In genomic region chr2:91467613-91468012, GRCm38 (mm10) we compare ENCODE assay signal across 11 mouse cellular contexts. TPM values are rescaled to one million over a fixed set of nuclear protein-coding genes. Genes with fewer than 3 reads are reported as not detected.
DNase-seq lines count a peak whose midpoint lies in the region; ATAC-seq lines count a peak whose summit lies in the region.
"Had no signal": no experiment of that assay in that cellular context is flagged by ENCODE, and none has a peak within 500 bp of the region (broad histone marks: within the 10 kb centered on the region; RNA-seq: fewer than 3 reads in every experiment).

No protein-coding gene starts in this region.

- peaks cover 20% of the 10 kb centered on the region for H3K4me1 ChIP-seq in kidney, embryonic 16.5 days (ENCODE audit: insufficient read depth, low read length)
- peaks cover 15% of the 10 kb centered on the region for H3K4me1 ChIP-seq in forebrain, embryonic 15.5 days

- no peak overlapping the region for H3K4me2 ChIP-seq in kidney, embryonic 16.5 days (replicated peaks; ENCODE audit: low read depth, low read length)
- no peak overlapping the region for H3K4me2 ChIP-seq in forebrain, embryonic 15.5 days (replicated peaks)
- H3K4me2 ChIP-seq: neural tube, embryonic 12.5 days had no signal

- WGBS in kidney, embryonic 16.5 days = 49% methylated on average over 8 of the region's 8 CpGs
- 27% methylated on average over 8 of the region's 8 CpGs for WGBS in forebrain, embryonic 15.5 days

- H3K9ac ChIP-seq in kidney, embryonic 16.5 days (replicated peaks; ENCODE audit: low read length) = no peak overlapping the region
- no peak overlapping the region for H3K9ac ChIP-seq in forebrain, embryonic 15.5 days (replicated peaks)
- H3K9ac ChIP-seq: neural tube, embryonic 12.5 days had no signal

- peak; percentile 63 to 72 for DNase-seq in cerebellum, postnatal 25 days
- no peak for DNase-seq in cerebellum, adult 18-20 months
- DNase-seq in kidney, adult 9 months = no peak
- DNase-seq in 416B (ENCODE audit: low read depth) = peak; percentile 17
- no peak for DNase-seq in adrenal gland, postnatal 25 days
- DNase-seq in right cerebral cortex, postnatal 14 days = no peak
- DNase-seq: adrenal gland, adult 2 months; thymus, postnatal 4 days had no signal

- H3K27me3 ChIP-seq in kidney, embryonic 16.5 days (ENCODE audit: insufficient read depth, low read length) = no peaks in the 10 kb centered on the region
- H3K27me3 ChIP-seq in forebrain, embryonic 15.5 days = no peaks in the 10 kb centered on the region
- H3K27me3 ChIP-seq: neural tube, embryonic 12.5 days had no signal

- H3K9me3 ChIP-seq in kidney, embryonic 16.5 days (ENCODE audit: low read length) = no peaks in the 10 kb centered on the region
- no peaks in the 10 kb centered on the region for H3K9me3 ChIP-seq in forebrain, embryonic 15.5 days
- H3K9me3 ChIP-seq: neural tube, embryonic 12.5 days had no signal

- H3K36me3 ChIP-seq in kidney, embryonic 16.5 days (ENCODE audit: insufficient read depth, low read length) = peaks cover 3% of the 10 kb centered on the region; the same call in 1 of the 2 replicates
- H3K36me3 ChIP-seq in forebrain, embryonic 15.5 days = no peaks in the 10 kb centered on the region
- H3K36me3 ChIP-seq: neural tube, embryonic 12.5 days had no signal

- H3K27ac ChIP-seq in kidney, embryonic 16.5 days (ENCODE audit: low read length) = peak overlapping the region; percentile 75
- peak overlapping the region; percentile 41; the same call in 1 of the 2 replicates for H3K27ac ChIP-seq in forebrain, embryonic 15.5 days (replicated peaks)
- H3K27ac ChIP-seq: neural tube, embryonic 12.5 days had no signal

- ATAC-seq in kidney, embryonic 16.5 days (ENCODE audit: low FRiP score, low TSS enrichment) = no peak; the same call in 1 of the 2 replicates
- ATAC-seq in forebrain, embryonic 15.5 days (replicated peaks) = no peak

- no peak overlapping the region for H3K4me3 ChIP-seq in kidney, embryonic 16.5 days (ENCODE audit: low read length)
- no peak overlapping the region for H3K4me3 ChIP-seq in forebrain, embryonic 15.5 days
- H3K4me3 ChIP-seq: neural tube, embryonic 12.5 days had no signal

RNA-seq across cellular contexts. Expression of gene Lrp4, which starts 10.3 kb away (rescaled TPM):
- 7.6 and 9.0 TPM in 2 replicates for polyA plus RNA-seq in kidney, embryonic 16.5 days (2015; fragmentation: Nextera tagmentation; extraction: Ambion mirVana)
- polyA plus RNA-seq in forebrain, embryonic 15.5 days (2015; fragmentation: Nextera tagmentation; extraction: Ambion mirVana) = 6.0 and 6.8 TPM in 2 replicates
- 4.7 and 5.2 TPM in 2 replicates for total RNA-seq in adrenal gland, postnatal 25 days (2021)

RNA-seq across cellular contexts. Expression of gene 1110051M20Rik, which starts 23.1 kb away (rescaled TPM):
- 66.9 and 68.9 TPM in 2 replicates for polyA plus RNA-seq in kidney, embryonic 16.5 days (2015; fragmentation: Nextera tagmentation; extraction: Ambion mirVana)
- 159 and 168 TPM in 2 replicates for polyA plus RNA-seq in forebrain, embryonic 15.5 days (2015; fragmentation: Nextera tagmentation; extraction: Ambion mirVana)
- 13.6 and 20.7 TPM in 2 replicates for total RNA-seq in adrenal gland, postnatal 25 days (2021)

RNA-seq across cellular contexts. Expression of gene Ckap5, which starts 58.9 kb away (rescaled TPM):
- polyA plus RNA-seq in kidney, embryonic 16.5 days (2015; fragmentation: Nextera tagmentation; extraction: Ambion mirVana) = 63.7 and 70.3 TPM in 2 replicates
- polyA plus RNA-seq in forebrain, embryonic 15.5 days (2015; fragmentation: Nextera tagmentation; extraction: Ambion mirVana) = 132 and 139 TPM in 2 replicates
- total RNA-seq in adrenal gland, postnatal 25 days (2021) = 45.1 and 49.3 TPM in 2 replicates

Comparison
In these comparisons a context has a peak if more than half of its experiments do, and no peak if none do; other contexts are left out.
1. DNase-seq: peak in cerebellum, postnatal 25 days (2 of 2) and 416B (single experiment); none in cerebellum, adult 18-20 months (0 of 2), kidney, adult 9 months (single experiment), adrenal gland, postnatal 25 days (single experiment) and right cerebral cortex, postnatal 14 days (single experiment).